Mouse (Mus musculus): ENCODE results near the gene Evx1.

The Evx1 gene

DNA sequence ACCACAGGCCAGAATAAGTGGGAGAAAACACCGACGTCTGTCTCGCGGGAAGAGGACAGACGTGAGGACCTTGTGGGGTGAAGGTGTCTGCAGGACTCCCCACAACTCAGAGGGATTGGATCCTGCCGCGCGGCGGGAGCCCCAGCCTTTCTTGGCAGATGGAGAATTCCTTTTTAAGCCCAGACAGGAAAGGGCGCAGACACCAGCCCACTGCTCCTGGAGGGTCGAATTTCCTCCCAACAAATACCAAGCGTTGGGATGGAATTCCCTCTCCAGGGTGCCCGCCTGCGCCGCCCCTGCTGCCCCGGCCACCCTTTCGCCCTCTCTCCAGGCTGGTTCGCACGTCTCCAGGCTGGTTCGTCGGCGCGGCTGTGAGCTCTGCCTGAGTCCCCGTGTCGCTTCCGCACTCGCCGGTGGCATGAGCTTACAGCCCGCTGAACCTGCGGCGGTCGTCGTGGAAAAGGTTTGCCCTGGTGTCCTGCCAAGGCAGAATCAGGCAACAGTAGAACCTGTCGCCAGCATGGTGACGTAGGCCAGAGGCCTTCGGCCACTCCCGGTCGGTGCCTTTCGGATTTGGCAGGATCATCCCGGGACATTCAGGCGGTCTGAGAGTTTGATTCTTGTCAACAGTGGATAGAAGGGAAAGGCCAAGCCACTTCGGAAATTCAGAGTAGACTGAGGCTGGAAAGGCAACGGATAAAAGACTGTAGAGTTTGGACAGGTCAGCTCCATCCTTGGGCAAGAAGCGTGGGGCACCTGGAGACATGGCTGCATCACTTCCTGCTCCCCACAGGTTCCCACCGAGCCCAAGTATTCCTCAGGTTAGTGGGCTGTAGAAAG lies 22.1 kb upstream of the Evx1 start:
- DNase-seq = peak in 1 of 2 experiments; percentile 36

DNA sequence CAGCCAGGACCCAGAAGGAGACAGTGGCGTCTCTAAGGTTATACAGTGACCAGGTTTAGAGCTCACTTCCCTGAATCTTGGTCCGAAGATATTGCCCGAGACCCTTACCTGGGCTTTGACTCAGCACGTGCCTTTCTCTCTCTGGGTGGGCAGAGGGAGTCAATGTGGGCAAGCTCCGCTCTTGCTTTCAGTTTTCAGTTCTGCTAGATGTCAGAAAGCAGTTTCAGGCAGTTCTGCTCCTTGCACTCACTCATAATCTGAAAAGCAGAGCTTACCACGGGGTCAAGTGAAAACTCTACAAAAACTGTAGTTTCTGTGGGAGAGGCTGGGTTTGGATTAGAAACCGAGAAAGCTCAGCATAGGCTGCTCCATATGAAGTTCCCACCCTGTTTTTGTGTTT lies 21.0 kb upstream of the Evx1 start:
- no peak for DNase-seq

DNA sequence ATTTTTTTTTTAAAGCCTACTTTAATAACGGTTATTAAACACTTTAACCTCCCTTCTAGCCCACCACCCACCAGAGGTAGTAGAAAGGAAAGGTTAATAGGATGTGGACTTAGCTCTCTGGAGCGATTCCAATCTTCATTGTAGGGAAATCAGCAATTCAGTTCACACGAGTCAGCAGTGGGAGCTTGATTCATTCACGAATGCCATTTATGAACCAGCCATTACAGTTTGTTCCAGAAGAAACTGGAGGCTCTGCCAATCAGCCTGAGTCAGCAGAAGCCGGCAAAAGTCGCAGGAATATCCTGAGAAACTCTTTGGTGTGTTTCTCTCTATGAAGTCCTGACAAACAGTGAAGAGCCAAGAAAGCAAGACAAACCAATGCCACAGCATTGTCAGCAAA lies 18.7 kb upstream of the Evx1 start:
- no peak for DNase-seq

DNA sequence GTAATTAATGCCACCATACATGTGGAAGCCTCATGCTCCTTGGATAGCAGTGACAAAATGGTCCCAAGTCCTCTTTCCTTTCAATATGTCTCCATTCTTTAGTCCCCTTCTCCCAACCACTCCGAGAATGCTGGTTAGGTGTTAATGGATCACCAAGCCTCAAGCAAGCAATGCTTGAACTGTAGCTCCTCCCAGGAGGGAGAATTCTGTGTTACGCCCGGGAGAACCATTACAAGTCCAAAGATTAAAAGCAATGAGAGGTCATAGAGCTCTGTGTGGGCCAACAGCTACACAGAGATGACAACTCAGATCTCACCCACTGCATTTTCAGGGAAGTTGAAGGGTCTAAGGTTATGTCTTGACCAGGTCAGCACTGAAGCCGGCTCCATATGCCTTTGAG lies 14.8 kb upstream of the Evx1 start:
- DNase-seq = peak in 1 of 2 experiments; percentile 54

DNA sequence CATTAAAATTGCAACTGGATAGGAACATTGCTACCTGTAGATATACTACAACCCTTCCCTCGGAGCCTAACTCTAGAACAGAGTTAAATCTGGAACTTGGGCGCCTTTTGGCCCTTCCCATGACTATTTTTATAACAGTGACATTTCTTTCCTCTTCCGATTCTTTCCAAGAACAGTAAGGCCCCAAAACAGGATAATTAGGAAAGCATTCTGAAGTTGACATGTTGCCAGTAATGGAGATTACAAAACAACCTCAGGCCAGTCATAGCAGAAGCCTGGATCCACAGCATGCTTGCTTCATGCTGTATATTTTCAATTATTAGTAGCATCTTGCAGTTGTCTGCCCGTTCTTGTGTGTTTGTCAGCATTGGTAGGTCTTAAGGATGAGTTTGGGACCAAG lies 12.5 kb upstream of the Evx1 start:
- DNase-seq = no peak

DNA sequence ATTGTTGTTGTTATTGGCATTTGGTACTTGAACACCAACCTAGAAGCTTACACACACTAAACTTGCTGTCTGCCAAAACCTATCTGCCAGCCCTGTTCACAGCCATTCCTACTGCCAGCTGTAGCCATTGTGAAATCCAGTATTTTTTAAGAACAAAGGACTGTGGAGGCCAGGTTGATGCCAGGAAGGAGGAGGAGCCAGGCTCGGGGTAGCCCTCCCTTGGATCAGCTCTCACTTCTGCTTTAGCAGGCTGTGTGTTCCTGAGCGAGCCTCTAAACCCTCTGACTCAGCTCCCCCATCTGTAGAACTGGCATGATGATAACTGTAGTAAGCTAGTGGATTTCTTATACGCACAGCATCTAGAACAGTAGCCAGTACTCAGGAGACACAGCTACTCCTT lies 9.9 kb upstream of the Evx1 start:
- DNase-seq = no peak

DNA sequence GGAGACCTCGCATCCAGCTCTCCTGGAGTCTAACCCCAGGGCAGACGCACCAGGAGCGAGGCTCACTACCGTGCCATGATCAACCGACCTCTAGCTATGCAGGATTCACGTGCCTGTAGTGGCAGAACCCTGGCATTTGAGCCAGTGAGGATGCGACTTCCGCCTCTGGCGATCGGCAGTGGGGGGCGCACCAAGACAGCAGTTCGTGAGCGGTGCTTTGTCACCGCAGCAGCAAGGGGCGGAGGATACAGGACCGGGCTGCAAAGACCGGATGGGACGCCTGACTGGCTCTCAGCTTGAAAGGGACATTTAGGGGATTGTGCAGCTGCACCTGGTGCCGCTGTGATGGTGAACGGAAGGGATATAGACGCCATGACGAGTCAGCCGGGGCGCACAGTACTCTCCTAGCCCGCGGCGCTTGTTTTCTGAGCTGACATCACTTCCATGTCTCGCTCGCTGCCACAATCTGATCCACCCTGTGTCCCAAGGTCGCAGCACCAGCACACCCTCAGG lies 7.4 kb upstream of the Evx1 start:
- DNase-seq = peak; percentile 61 to 67

DNA sequence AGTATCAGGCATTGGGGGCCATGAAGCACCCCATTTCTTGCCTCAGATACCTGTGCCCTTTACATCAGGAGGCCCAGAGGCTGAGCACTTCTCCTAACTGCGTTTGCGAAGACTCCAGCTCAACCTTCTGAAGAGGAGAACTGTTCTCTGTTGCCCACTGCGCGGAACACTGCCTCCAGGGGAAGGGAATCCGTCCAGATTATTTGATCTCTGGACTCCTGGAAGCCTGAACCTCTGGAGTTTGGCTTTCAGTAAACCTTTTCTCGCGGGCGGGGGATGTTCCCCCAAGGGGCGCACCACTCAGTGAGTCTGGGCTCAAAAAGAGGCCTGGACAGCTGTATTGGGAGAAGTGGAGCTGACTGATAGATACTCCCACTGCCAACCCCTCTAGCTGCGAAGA lies 3.5 kb upstream of the Evx1 start:
- peak; percentile 27 to 59 for DNase-seq

DNA sequence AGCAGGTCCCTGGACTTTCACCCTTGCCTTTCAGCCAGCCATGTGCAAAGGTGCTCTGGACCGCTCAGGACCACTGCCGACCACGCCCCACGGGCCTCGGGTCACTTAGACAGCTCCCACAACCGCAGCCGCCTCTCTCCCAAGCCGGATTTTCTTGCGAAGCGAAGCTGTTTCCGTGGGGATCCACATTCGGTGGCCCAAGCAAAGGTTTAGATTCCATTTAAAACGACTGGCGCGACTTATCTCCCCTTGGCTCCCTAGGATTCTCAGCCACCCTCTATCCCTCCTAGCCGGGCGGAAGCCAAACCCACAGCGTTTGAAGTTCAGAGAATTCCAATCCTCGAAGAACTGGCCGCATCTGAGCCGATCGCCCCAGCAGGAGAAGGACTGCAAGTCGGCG lies 2.9 kb upstream of the Evx1 start:
- DNase-seq = peak; percentile 64 to 84

DNA sequence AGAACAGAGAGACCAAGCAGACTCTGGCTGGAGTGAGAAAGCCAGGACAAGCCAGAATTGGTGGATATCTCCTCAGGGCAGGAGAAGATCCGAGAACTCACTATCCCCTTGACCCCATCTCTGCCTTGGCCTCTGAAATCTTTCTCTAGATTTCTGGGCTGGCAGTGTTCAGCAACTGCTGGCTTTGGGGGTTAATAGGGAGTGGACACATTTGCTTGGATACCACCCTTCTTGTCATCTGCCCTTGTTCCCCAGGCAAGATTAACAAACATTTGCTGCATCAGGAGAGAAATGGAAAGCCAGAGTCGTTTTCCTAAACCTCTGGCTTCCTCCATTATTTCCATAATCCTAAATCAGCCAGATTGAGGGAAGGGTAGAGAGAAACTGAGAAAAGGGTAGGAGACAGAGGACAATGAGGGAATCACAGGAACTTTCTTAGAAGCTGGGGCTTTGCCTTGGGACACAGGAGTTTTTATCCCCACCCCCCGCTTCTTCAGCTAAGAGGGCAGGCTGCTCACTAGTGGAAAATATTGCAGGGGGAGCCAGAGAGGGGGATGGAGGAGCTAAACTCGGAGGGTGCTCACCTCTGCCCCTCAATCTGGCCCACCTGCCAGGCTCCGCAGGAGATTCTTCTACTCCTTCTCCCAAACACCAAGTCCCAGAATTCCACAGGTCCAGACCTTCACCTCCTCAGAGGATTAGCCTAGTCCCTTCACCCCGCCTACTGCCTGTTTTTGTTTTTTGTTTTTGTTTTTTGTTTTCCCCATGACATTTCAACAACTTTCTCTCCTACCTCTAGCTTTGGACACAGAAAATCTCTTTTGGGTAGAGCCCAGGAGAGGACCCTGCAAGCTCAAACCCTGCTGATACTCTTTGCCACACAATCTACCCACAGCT lies 1.4 kb upstream of the Evx1 start:
- no peak for DNase-seq

DNA sequence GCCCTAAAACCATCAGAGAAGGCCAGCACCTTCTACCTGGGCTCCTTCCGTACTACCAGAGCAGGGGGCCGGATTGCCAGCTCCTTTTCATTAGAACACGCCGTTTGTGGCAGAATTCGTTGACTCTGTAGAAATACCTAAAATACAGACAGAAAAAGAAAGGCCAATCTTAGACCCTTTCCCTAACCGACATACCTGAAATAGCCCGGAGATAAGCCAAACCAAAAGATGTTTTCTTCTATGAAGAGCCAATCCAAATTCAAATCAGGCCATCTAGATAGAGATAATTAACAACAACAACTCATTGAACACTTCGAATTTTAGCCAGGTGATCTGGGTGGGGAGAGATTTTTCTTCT lies 761 bp upstream of the Evx1 start:
- DNase-seq = no peak

DNA sequence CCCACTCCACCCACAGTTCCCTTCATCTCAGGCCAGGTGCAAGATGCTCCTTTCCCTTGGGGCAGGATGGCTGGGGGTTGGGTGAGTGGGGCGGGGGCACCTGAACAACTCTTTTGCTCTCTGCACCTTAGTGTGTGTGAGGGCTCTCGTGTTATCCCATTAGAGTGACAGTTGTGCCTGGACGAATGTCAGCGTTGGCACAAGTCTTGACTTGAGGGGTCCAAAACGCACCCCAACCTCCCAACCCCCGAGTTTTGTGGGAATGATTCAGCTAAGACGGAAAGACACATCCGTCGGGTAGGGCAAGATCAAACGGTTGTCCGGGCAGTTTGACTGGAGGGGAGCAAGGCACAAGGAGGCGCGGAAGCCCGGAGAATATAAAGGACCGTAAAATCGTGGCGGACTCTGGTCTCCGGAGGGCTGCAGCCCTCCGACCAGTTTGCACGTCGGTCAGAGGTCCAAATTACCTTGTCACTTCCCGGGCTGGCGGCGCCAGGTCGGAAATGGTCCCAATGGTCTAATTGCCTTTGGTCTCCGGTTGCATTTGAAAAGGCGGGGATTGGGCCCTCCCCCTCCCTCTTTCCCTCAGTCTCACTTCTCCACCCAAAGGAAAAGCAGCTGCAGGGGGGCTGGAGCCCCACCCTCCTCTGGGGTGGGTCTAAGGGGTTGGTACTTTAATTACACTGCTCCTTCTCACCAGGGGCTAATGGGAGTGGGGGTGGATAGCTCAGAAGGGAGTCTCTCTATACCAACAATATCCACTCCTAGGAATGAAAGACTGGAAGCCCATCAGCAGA lies 1.2 kb downstream of the Evx1 start:
- DNase-seq = no peak

DNA sequence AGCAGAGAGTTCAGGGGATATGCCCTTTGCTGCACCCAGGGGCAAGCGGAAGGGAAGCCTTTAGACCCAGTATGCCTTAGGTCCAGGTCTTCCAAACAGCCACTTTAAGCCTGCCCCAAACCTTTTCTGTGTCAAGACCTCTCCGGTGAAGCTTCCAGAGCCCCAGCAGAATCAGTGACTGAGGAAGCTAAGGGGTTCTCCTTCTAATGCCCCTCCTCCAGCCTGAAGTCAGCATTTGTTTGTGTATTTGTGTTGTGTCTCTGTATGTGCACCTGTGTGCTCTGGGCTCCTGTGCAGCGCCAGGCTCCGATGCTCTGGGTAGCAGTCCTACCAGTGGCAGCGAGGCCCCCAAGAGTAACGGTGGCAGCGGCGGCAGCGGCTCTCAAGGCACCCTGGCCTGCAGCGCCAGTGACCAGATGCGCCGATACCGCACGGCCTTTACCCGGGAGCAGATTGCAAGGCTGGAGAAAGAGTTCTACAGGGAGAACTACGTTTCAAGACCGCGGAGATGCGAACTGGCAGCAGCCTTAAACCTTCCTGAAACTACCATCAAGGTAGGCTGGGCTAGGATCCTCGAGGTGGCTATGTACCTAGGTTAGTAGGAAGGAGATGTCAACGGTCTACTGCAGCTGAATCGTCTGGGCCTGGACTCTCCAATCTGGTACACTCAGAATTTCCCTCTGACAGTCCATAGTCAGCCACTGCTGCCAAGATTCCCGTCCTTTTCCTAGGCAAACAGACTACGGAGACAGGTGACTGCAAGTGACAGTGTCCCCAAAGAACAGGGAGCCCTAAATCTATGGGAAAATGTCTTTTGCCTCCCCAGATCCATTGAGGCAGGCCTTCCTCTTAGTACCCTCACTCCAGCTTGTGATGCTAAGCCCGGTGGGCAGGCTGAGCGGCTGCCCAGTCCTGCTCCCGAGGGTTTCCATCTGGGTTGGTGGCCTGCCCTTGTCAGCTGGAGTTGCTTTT lies 2.4 kb downstream of the Evx1 start:
- no peak for DNase-seq

DNA sequence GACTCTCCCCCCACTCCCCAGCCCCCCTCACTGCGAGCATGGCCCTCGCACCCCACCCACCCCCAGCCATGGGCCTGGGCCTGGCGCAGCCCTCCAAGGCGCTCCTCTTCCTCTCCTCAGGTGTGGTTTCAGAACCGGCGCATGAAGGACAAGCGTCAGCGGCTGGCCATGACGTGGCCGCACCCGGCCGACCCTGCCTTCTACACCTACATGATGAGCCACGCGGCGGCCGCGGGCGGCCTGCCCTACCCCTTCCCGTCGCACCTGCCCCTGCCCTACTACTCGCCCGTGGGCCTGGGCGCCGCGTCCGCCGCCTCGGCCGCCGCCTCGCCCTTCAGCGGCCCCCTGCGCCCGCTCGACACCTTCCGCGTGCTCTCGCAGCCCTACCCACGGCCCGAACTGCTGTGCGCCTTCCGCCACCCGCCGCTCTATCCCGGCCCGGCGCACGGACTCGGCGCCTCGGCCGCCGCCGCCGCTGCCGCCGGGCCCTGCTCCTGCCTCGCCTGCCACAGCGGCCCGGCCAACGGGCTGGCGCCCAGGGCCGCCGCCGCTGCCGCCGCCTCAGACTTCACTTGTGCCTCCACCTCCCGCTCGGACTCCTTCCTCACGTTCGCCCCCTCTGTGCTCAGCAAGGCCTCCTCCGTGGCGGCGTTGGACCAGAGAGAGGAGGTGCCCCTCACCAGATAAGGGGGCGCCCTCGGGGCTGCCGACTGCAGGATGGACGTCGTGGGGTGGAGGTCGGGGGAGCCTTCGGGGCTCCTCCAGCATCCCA lies 3.3 kb downstream of the Evx1 start:
- DNase-seq = no peak

DNA sequence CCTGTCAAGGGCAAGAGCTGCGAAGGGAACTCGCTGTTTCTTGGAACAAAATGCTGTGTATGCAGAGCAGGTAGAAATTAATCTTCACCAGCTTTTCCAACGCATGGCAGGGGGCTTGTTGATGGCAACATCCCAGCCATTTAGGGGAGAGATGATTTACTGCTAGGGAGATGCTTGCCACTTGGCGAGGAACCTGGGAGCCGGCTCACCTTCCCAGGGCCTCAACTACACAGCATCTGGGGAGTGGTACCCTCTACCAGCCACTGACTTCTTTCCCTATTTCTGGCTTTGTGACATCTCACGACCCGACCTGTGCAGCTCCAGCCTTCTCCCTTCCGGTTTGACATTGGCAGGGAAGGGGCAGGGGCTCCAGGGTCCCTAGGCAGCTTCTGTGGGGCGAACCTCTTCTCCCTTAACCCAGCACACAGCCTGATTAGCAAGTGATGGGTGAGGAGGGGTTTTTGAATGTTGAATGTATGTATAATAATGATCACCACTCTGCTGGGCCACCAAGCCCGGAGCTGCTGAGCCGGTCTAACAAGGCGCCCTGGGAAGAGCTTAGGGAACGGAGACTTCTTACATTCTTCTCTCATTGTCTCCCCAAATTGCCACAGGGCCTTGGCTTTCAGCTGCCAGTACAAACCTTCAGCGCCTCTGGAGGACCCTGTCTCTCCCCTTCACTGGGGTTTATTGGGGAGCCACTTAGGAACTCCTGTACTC lies 4.3 kb downstream of the Evx1 start:
- DNase-seq = no peak

DNA sequence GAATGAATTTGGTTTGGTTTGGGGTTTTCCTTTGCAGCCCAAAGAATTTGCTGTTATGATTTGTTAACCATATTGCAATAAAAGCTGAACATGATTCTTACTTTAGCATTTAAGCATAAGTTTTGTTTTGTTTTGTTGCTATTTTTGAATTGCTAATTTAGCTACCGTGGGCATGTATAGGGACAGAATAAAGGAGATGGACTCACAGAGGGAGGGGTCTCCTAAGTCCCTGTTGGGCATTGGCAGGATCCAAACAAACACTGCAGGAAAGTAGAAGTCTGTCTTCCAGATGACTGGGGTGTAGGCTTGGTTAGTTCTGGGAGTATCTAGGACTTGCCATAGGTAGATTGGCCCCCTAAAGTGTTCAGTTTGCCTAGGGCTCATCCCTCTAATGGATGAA lies 5.0 kb downstream of the Evx1 start:
- DNase-seq = no peak

DNA sequence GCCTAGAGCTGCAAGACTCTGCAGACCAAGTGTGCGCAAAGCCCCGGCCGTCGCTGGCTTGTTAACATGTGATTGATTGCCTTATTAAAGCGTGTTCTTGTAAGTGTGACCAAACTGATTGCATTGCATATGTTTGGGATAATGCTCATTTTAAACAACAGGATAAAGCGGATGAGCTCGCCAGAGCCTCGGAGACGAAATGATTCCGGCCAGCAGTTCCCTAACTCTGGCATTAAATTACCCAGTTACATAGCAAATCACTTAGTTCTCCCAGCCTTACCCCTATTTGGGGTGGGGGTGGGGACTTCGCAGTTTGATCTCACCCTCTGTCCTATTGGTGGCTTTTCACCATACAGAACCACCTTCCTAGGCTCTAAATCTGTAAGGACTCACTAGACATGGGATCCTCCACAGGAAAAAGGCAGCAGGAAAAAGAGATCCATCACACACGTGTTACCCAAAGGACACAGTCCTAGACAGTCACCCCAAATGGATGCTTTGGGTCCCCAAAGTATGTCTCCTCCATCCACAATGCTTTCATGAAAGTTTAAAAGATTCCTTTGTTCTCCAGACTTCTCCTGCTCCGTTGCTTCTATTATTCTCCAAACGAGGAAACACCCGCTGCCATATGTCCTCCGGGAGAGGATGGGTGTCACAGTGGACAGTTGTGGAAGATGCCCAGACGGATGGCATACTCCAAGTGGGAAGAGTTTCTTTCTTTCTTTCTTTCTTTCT lies 6.8 kb downstream of the Evx1 start:
- DNase-seq = no peak

DNA sequence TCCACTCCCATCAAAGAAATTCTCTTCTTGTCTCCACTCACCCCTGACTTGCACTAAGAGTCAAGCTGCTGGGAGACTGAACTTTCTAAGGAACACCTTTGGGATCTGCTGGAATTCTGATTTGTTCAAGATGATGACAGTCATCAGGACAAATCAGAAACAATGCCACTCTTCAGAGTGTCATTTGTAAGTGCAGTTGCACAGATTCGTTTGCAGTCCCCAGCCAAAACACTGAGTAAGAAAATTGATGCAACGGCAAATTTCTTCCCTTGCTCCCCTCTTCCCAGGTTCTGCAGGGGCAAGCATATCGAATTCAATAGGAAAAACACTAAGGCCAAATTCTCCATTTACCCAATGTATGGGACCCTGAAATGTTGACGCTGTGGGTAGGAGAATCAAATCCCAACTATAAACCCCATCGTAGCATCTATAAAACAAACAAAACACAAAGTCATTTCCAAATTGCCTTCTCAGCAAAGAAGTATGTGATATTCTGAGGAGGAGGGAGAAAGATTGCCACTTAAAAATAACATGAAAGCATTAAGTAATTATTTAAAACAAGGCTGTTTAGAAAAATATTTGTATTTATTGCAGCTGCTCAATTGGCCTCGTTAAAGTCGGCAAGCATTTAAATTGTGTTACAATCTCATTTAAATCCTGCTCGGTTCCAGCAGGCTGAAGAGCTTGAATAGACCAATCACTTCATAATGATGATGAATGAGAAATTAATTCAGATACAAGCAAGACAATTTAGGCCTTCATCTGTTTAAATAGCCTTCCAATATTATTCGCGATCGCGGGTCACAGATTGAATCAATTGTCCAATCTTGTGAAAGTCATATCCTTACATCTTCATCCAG lies 7.9 kb downstream of the Evx1 start:
- no peak for DNase-seq

Data from kidney, postnatal 25 days (tissue).